35 mouse cellular contexts compared by ENCODE assay signal in the genomic region with DNA sequence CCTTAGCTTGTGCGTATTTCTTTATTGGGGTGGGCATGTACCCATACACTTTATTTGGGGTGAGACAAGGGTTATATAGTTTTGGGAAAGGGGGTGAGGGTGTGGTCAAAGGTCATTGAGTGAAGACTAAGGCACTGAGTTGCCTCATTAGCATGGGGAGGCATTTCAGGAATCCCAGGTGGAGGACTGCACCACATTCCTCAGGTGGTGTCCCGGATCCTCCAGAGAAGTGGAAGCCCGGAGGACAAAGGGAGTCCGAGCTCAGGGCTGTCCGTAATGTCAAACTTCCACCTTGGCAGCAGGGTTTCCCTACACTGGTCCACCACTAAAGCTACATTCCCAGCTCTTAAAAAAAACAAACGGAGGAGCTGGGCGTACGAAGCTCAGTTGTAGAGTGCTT. TPM values are rescaled to one million over a fixed set of nuclear protein-coding genes. Genes with fewer than 3 reads are reported as not detected.
DNase-seq lines count a peak whose midpoint lies in the region; ATAC-seq and TF ChIP-seq lines count a peak whose summit lies in the region.
"Had no signal": no experiment of that assay in that cellular context is flagged by ENCODE, and none has a peak within 500 bp of the region (broad histone marks: within the 10 kb centered on the region; RNA-seq: fewer than 3 reads in every experiment).

No protein-coding gene starts in this region.

- H3K9me3 ChIP-seq in lung, embryonic 15.5 days, result no peaks in the 10 kb centered on the region
- H3K9me3 ChIP-seq in midbrain, embryonic 11.5 days (ENCODE audit: control insufficient read depth, low read length), result no peaks in the 10 kb centered on the region
- no peaks in the 10 kb centered on the region for H3K9me3 ChIP-seq in midbrain, embryonic 15.5 days
- H3K9me3 ChIP-seq: forebrain, embryonic 10.5 days; forebrain, embryonic 13.5 days; hindbrain, embryonic 12.5 days; hindbrain, embryonic 15.5 days had no signal

- no peaks in the 10 kb centered on the region for H3K36me3 ChIP-seq in lung, embryonic 15.5 days
- no peaks in the 10 kb centered on the region for H3K36me3 ChIP-seq in midbrain, embryonic 11.5 days (ENCODE audit: control insufficient read depth, insufficient read depth, low read length)
- H3K36me3 ChIP-seq in midbrain, embryonic 15.5 days (replicated peaks), result no peaks in the 10 kb centered on the region
- H3K36me3 ChIP-seq: forebrain, embryonic 10.5 days; hindbrain, embryonic 12.5 days; hindbrain, embryonic 15.5 days had no signal

- H3K4me1 ChIP-seq in lung, embryonic 15.5 days, result peaks cover 44% of the 10 kb centered on the region
- no peaks in the 10 kb centered on the region; the same call in 1 of the 2 replicates for H3K4me1 ChIP-seq in lung, adult 2 months (ENCODE audit: control insufficient read depth, insufficient read depth, low read length)
- no peaks in the 10 kb centered on the region for H3K4me1 ChIP-seq in midbrain, embryonic 11.5 days (ENCODE audit: control insufficient read depth, insufficient read depth, low read length)
- no peaks in the 10 kb centered on the region for H3K4me1 ChIP-seq in midbrain, embryonic 15.5 days
- H3K4me1 ChIP-seq: forebrain, embryonic 13.5 days; hindbrain, embryonic 15.5 days had no signal

- intact Hi-C loops in left cerebral cortex, adult 2 months (cut with DNase I), result no loop called here

- H3K4me2 ChIP-seq in lung, embryonic 15.5 days, result no peak overlapping the region
- no peak overlapping the region for H3K4me2 ChIP-seq in midbrain, embryonic 11.5 days
- no peak overlapping the region for H3K4me2 ChIP-seq in midbrain, embryonic 15.5 days
- H3K4me2 ChIP-seq: forebrain, embryonic 13.5 days; heart, embryonic 11.5 days; hindbrain, embryonic 12.5 days; hindbrain, embryonic 15.5 days had no signal

- ATAC-seq in lung, embryonic 15.5 days (ENCODE audit: borderline replicate concordance, extremely low read depth, low FRiP score, low TSS enrichment), result peak; percentile 9; the same call in 1 of the 2 replicates
- no peak for ATAC-seq in midbrain, embryonic 11.5 days (ENCODE audit: low FRiP score)
- no peak for ATAC-seq in midbrain, embryonic 15.5 days (replicated peaks)
- ATAC-seq: CD4-positive, CD25-positive, alpha-beta regulatory T cell, adult 4 months; forebrain, embryonic 13.5 days; forebrain, embryonic 16.5 days had no signal

- no peak for TF ChIP-seq CTCF in lung, adult 2 months (IDR thresholded peaks at IDR 0.05; ENCODE audit: insufficient read depth, low read length)
- TF ChIP-seq CTCF in left cerebral cortex, adult 2 months (IDR thresholded peaks at IDR 0.05), result no peak

- no peak for DNase-seq in lung, adult 2 months
- peak; percentile 41 for DNase-seq in midbrain, embryonic 11.5 days (ENCODE audit: low spot score, missing footprints)
- DNase-seq in ES-CJ7 (ENCODE audit: low read depth, low spot score) (peak; percentile 74), R1 (ENCODE audit: low read depth, low spot score) (peak; percentile 83)
- DNase-seq in left cerebral cortex, adult 2 months (ENCODE audit: extremely low spot score in 1 of 2, low spot score in 2 of 2), result no peak
- no peak for DNase-seq in layer of hippocampus, adult 18-20 months (ENCODE audit: low spot score in 2 of 2)
- DNase-seq: adrenal gland, adult 2 months; adrenal gland, postnatal 14 days; cerebellum, adult 11 months; cerebellum, adult 2 months; cerebellum, adult 9-11 months; cerebellum, postnatal 25 days; gastrocnemius, postnatal 10 days; gastrocnemius, postnatal 36 days had no signal

- 36% methylated on average over 8 of the region's 8 CpGs for WGBS in lung, embryonic 15.5 days
- 68% methylated on average over 8 of the region's 8 CpGs for WGBS in lung, adult 2 months
- 80% methylated on average over 8 of the region's 8 CpGs for WGBS in midbrain, embryonic 11.5 days
- 81% methylated on average over 8 of the region's 8 CpGs for WGBS in midbrain, embryonic 15.5 days

- no peaks in the 10 kb centered on the region for H3K27me3 ChIP-seq in lung, embryonic 15.5 days
- H3K27me3 ChIP-seq in midbrain, embryonic 11.5 days (ENCODE audit: control insufficient read depth, insufficient read depth, low read length), result no peaks in the 10 kb centered on the region
- no peaks in the 10 kb centered on the region for H3K27me3 ChIP-seq in midbrain, embryonic 15.5 days (replicated peaks)
- H3K27me3 ChIP-seq: forebrain, embryonic 13.5 days; hindbrain, embryonic 12.5 days; hindbrain, embryonic 15.5 days had no signal

- H3K4me3 ChIP-seq in lung, embryonic 15.5 days, result no peak overlapping the region
- no peak overlapping the region for H3K4me3 ChIP-seq in lung, adult 2 months (replicated peaks; ENCODE audit: extremely low read depth, low read depth, low read length)
- H3K4me3 ChIP-seq in midbrain, embryonic 11.5 days (ENCODE audit: low read depth, low read length), result no peak overlapping the region
- H3K4me3 ChIP-seq in midbrain, embryonic 15.5 days, result no peak overlapping the region
- no peak overlapping the region for H3K4me3 ChIP-seq in left cerebral cortex, adult 2 months
- H3K4me3 ChIP-seq: forebrain, embryonic 10.5 days; forebrain, embryonic 13.5 days; hindbrain, embryonic 12.5 days; hindbrain, embryonic 15.5 days had no signal

- TF ChIP-seq POLR2A in lung, adult 2 months (IDR thresholded peaks at IDR 0.05; ENCODE audit: borderline replicate concordance, extremely low read depth, low read depth, low read length), result no peak

- no peak overlapping the region for H3K9ac ChIP-seq in lung, embryonic 15.5 days
- no peak overlapping the region for H3K9ac ChIP-seq in midbrain, embryonic 11.5 days (ENCODE audit: low read length)
- no peak overlapping the region for H3K9ac ChIP-seq in midbrain, embryonic 15.5 days
- H3K9ac ChIP-seq: forebrain, embryonic 13.5 days; hindbrain, embryonic 12.5 days; hindbrain, embryonic 15.5 days had no signal

- peak overlapping the region; percentile 61 for H3K27ac ChIP-seq in lung, embryonic 15.5 days
- H3K27ac ChIP-seq in midbrain, embryonic 11.5 days (ENCODE audit: low read depth, low read length), result no peak overlapping the region
- H3K27ac ChIP-seq in midbrain, embryonic 15.5 days, result no peak overlapping the region
- H3K27ac ChIP-seq in left cerebral cortex, adult 2 months, result no peak overlapping the region
- H3K27ac ChIP-seq: forebrain, embryonic 10.5 days; forebrain, embryonic 13.5 days; hindbrain, embryonic 12.5 days; hindbrain, embryonic 15.5 days had no signal

RNA-seq across cellular contexts. Expression of a gene that starts 3.2 kb away (rescaled TPM):
- polyA plus RNA-seq in lung, embryonic 15.5 days (2015; fragmentation: Nextera tagmentation; extraction: Ambion mirVana), result 2.3 and 3.1 TPM in 2 replicates
- polyA plus RNA-seq in lung, adult 2 months (2012; rRNA removed), result 1.4 and 2.3 TPM in 2 replicates
- not detected in 2 replicates for polyA plus RNA-seq in midbrain, embryonic 11.5 days (2014; fragmentation: Nextera tagmentation; extraction: Ambion mirVana)
- polyA plus RNA-seq in midbrain, embryonic 15.5 days (2015; fragmentation: Nextera tagmentation; extraction: Ambion mirVana), result not detected in 2 replicates
- not detected for total RNA-seq in left cerebral cortex, adult 2 months (2021)
- total RNA-seq in layer of hippocampus, adult 18-20 months (2021), result not detected
- total RNA-seq: adrenal gland, adult 2 months; adrenal gland, postnatal 14 days; adrenal gland, postnatal 4 days; common myeloid progenitor, adult 5-6 weeks; gastrocnemius, adult 18-20 months; gastrocnemius, postnatal 10 days; gastrocnemius, postnatal 36 days; granulocyte monocyte progenitor cell, adult 5-6 weeks; heart, adult 8-10 months; heart, postnatal 25 days; hematopoietic stem cell, adult 5-6 weeks; MEL had no signal
- polyA plus RNA-seq: adrenal gland, adult 2 months; C2C12; CD4-positive, CD25-positive, alpha-beta regulatory T cell, adult 4 months; cerebellum, adult 2 months; forebrain, embryonic 13.5 days; forebrain, embryonic 16.5 days; heart, embryonic 14.5 days; heart, postnatal 0 days; hindbrain, embryonic 15.5 days had no signal

RNA-seq across cellular contexts. Expression of a gene that starts 19.6 kb away (rescaled TPM):
- 14.1 and 16.5 TPM in 2 replicates for polyA plus RNA-seq in lung, embryonic 15.5 days (2015; fragmentation: Nextera tagmentation; extraction: Ambion mirVana)
- 22.7 and 28.2 TPM in 2 replicates for polyA plus RNA-seq in lung, adult 2 months (2012; rRNA removed)
- 13.3 and 14.4 TPM in 2 replicates for polyA plus RNA-seq in midbrain, embryonic 11.5 days (2014; fragmentation: Nextera tagmentation; extraction: Ambion mirVana)
- 31.3 and 32.0 TPM in 2 replicates for polyA plus RNA-seq in midbrain, embryonic 15.5 days (2015; fragmentation: Nextera tagmentation; extraction: Ambion mirVana)
- total RNA-seq in left cerebral cortex, adult 2 months (2021), result 10 to 100 TPM; 26.0 to 29.0 TPM
- 10 to 100 TPM; 31.6 to 35.5 TPM for total RNA-seq in layer of hippocampus, adult 18-20 months (2021)

RNA-seq across cellular contexts. Expression of a gene that starts 35.7 kb away (rescaled TPM):
- polyA plus RNA-seq in lung, embryonic 15.5 days (2015; fragmentation: Nextera tagmentation; extraction: Ambion mirVana), result 477 and 524 TPM in 2 replicates
- 2,052 and 2,661 TPM in 2 replicates for polyA plus RNA-seq in lung, adult 2 months (2012; rRNA removed)
- polyA plus RNA-seq in midbrain, embryonic 11.5 days (2014; fragmentation: Nextera tagmentation; extraction: Ambion mirVana), result 443 and 494 TPM in 2 replicates
- 284 and 315 TPM in 2 replicates for polyA plus RNA-seq in midbrain, embryonic 15.5 days (2015; fragmentation: Nextera tagmentation; extraction: Ambion mirVana)
- 100 to 1,000 TPM; 682 to 702 TPM for total RNA-seq in left cerebral cortex, adult 2 months (2021)
- total RNA-seq in layer of hippocampus, adult 18-20 months (2021), result 100 to 1,000 TPM; 772 to 807 TPM

RNA-seq across cellular contexts. Expression of a gene that starts 41.6 kb away (rescaled TPM):
- 26.2 and 27.8 TPM in 2 replicates for polyA plus RNA-seq in lung, embryonic 15.5 days (2015; fragmentation: Nextera tagmentation; extraction: Ambion mirVana)
- polyA plus RNA-seq in lung, adult 2 months (2012; rRNA removed), result 5.4 and 9.9 TPM in 2 replicates
- polyA plus RNA-seq in midbrain, embryonic 11.5 days (2014; fragmentation: Nextera tagmentation; extraction: Ambion mirVana), result not detected in 2 replicates
- not detected in 2 replicates for polyA plus RNA-seq in midbrain, embryonic 15.5 days (2015; fragmentation: Nextera tagmentation; extraction: Ambion mirVana)
- not detected for total RNA-seq in left cerebral cortex, adult 2 months (2021)
- total RNA-seq in layer of hippocampus, adult 18-20 months (2021), result not detected
- total RNA-seq: common myeloid progenitor, adult 5-6 weeks; gastrocnemius, adult 18-20 months; gastrocnemius, postnatal 10 days; gastrocnemius, postnatal 36 days; granulocyte monocyte progenitor cell, adult 5-6 weeks; hematopoietic stem cell, adult 5-6 weeks; MEL had no signal
- polyA plus RNA-seq: C2C12; CD4-positive, CD25-positive, alpha-beta regulatory T cell, adult 4 months; cerebellum, adult 2 months; embryonic facial prominence, embryonic 14.5 days; forebrain, embryonic 10.5 days; forebrain, embryonic 13.5 days; forebrain, embryonic 16.5 days; hindbrain, embryonic 15.5 days had no signal

Comparison
In these comparisons a context has a peak if more than half of its experiments do, and no peak if none do; other contexts are left out.
1. DNase-seq: peak in midbrain, embryonic 11.5 days (single experiment), ES-CJ7 (single experiment) and R1 (single experiment); none in lung, adult 2 months (single experiment), left cerebral cortex, adult 2 months (0 of 2) and layer of hippocampus, adult 18-20 months (0 of 2).